Mouse (Mus musculus): Measurements from ENCODE around the gene Rps6ka5. TPM values are rescaled to one million over a fixed set of nuclear protein-coding genes. Genes with fewer than 3 reads are reported as not detected.

The Rps6ka5 gene
- polyA plus RNA-seq, 1 experiment = 0.67 TPM

DNA sequence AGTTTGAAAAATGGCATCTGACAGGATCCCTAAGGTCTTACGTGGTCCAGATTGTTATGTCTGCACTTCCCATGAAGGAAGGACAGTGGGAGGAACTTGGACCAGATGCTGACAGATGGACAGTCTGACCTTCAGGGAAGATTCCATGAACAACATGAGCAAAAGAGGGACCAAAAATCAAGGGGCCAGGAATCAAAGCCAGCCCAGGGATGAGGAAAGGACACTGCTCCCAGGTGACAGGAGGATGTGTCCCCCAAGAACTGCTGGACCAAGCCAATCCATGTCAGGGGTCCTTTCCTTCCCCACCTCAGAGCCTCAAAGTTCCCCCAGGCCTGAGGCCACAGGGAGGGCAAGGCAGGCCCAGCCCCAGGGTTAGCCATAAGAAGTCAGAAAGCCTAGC lies 212.2 kb downstream of the Rps6ka5 start:
- DNase-seq (ENCODE audit: low read depth, low spot score) = no peak
- 70% methylated on average over 1 of the region's 1 CpGs for WGBS

- WGBS = 86% methylated on average over 5 of the region's 5 CpGs
- no peak for DNase-seq (ENCODE audit: low read depth, low spot score)
Measured at GRCm38 (mm10) chr12:100513131-100513530, 213.7 kb downstream of the Rps6ka5 start.

DNA sequence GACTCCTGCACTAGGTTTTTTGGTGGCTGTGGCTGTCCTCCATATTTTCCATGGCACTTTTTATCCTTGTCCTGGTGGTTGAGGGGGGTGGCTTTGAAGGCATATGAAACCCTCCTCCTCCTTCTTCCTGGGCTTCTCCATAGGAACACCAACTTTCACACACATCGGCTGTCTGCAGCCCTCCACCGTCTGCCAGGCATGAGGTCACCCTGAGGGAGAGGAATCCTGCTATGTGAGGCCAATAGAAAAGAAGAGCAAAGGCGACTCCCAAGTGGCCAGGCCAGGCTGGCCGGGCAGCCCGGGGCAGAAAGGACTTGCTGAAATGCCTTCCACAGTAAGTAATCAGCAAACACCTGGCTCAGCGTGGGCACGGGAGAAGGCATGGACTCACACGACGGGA lies 214.1 kb downstream of the Rps6ka5 start:
- WGBS = 81% methylated on average over 9 of the region's 9 CpGs
- DNase-seq (ENCODE audit: low read depth, low spot score) = no peak

GRCm38 (mm10) chr12:100509615-100510282 lies 217.0 kb downstream of the Rps6ka5 start:
- WGBS = 88% methylated on average over 9 of the region's 9 CpGs
- DNase-seq (ENCODE audit: low read depth, low spot score) = no peak

- DNase-seq (ENCODE audit: low read depth, low spot score) = no peak
- 84% methylated on average over 5 of the region's 5 CpGs for WGBS
Measured at GRCm38 (mm10) chr12:100508668-100509067, 218.1 kb downstream of the Rps6ka5 start.

DNA sequence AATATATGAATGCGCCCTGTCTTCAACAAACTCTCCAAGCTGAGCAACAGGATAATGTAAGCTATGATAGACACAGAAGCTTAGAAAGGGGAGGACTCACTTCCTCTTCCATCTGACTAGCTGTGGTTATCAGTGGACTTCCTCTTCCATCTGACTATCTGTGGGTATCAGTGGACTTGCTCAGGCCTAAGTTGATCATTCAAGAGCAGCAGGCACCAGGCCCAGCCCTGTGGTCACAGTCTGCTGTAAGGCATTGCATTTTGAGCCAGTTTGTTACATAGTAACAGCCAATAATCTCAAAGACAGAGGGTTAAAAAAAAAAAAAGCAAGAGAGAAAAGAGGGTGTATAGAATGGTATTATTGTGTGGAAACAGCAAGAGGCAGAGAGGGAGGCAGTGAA lies 221.3 kb downstream of the Rps6ka5 start:
- DNase-seq (ENCODE audit: low read depth, low spot score) = no peak
- WGBS = 94% methylated on average over 1 of the region's 1 CpGs

DNA sequence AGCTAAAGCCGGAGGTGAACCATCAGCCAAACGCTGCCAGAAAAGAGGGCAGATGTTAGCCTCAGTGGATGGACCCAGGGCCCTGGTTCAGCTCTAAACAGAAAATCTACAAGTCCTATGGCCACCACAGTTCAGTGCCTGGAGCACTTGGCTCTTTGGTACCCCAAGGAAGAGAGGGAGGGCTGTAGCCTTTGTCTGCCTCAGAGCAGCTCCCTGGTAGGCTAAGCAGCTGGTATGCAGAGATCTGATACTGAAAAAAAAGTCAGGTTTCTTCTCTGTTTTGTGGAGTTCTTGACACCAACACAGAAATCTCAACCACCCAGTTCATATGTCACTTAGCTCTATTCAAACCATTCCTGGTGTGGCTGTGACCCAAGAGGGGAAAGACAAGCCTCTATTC lies 222.2 kb downstream of the Rps6ka5 start:
- no peak for DNase-seq (ENCODE audit: low read depth, low spot score)
- WGBS = 92% methylated on average over 2 of the region's 2 CpGs

DNA sequence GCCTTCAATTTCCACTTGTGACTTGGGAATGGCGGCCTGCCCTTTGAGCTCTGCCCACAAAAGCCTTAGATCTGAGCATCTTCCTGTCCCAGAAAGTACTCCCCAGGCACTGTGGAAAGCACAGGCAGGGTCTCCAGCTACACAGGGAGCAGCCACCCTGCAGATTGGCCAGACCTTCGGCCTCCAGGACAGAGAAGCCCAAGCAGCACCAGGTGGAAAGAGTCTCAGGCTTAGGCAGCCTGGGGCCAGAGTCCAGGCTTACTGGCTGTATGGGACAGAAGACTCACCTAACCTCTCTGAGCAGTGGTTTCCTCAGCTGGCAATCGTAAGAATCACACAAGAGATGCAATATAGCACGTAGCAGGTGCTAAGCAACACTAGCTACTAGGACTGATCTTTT lies 223.1 kb downstream of the Rps6ka5 start:
- 79% methylated on average over 4 of the region's 4 CpGs for WGBS
- no peak for DNase-seq (ENCODE audit: low read depth, low spot score)

DNA sequence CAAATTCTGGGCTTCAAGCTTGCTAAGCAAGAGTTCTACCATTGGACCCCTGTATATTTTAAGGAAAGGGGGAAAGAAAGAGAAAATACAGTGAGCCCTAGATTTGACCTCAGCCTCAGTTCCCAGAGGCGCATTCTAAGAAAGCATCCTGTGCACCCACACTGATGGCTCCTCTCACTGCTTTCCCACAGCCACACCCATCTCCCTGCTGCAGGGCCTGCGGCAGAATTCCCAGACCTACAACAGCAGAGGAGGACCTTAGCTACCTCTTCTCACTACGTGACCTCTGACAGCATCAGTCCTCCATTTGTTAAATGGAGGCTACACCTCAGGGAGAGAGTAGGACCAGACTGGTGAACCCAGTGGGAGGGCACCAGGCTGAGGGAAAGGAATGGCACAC lies 224.2 kb downstream of the Rps6ka5 start:
- WGBS = 76% methylated on average over 3 of the region's 3 CpGs
- DNase-seq (ENCODE audit: low read depth, low spot score) = no peak

DNA sequence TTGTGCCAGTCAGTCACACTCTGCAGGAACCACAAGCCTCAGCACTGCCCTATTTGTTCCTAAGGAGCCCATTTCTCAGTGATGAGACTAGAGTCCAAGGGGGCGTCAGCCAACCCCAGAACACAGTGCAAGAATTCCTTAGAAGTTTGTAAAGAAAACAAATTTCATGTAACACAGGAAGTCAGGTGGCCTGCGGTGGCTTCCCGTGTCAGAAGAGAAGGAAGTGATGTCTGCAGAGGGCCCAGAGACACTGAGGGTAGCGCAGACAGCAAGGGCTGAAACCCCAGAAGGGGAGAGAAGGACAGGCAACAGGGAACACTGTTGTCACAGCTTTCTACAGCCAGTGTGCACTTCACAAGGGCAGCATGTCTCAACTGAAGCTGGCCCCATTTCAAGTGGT lies 225.5 kb downstream of the Rps6ka5 start:
- 72% methylated on average over 4 of the region's 4 CpGs for WGBS
- DNase-seq (ENCODE audit: low read depth, low spot score) = no peak

DNA sequence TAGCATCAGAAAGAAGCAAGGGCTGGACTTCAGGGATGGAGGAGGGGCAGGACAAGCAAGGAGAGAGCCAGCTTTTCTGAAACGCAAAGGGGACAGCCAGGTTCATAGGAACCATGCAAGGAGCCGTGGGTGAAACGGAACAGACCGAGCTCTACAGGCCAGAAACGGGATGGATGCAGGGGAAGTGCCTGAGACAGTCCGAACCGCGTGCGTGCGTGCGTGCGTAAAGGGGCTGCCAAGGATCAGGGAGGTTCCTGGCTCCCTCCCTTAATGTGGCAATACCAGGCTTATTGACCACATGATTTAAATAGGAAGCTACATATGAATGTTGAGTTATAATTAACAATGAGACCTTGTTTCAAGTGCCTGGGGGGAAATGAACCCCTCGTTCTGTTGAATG lies 227.3 kb downstream of the Rps6ka5 start:
- DNase-seq (ENCODE audit: low read depth, low spot score) = no peak

More for the DNA sequence above, 227.3 kb downstream of the Rps6ka5 start:
- WGBS = 88% methylated on average over 13 of the region's 13 CpGs

Other genes with a start within 250 kb of the Rps6ka5 start
- gene Ttc7b, start 206.2 kb downstream of the Rps6ka5 start, polyA plus RNA-seq (2012; rRNA removed) = 9.9 and 11.6 TPM in 2 replicates
- gene Dglucy, start 52.1 kb upstream of the Rps6ka5 start, polyA plus RNA-seq (2012; rRNA removed) = 14.5 and 24.7 TPM in 2 replicates
- 3.0 and 4.3 TPM in 2 replicates for gene Gpr68, start 181.2 kb upstream of the Rps6ka5 start, polyA plus RNA-seq (2012; rRNA removed)